Mouse (Mus musculus): ENCODE data around the gene Sorbs1. TPM values are rescaled to one million over a fixed set of nuclear protein-coding genes. Genes with fewer than 3 reads are reported as not detected.

Gene Sorbs1
- polyA plus RNA-seq, 1 experiment from 2014 or later: 46.5 TPM

DNA sequence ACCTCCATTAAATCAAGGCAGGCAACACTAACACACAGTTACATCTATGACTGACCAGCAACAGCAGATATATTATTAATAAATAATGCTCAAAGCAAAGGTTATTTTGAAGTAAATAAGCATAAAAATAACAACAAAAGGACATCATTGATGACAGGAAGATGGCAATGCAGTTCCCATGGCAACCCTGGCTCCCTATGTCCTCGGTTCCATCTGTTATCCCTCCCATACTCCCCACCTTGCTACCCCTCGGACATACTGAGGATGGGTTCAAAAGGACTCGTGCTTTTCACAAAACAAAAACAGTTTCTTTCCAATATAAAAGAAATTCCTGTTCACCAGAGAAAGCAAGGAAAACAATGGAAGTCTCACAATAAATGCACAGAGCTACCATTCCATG is 48.2 kb downstream of the Sorbs1 start:
- TF ChIP-seq CTCF (IDR thresholded peaks at IDR 0.05; ENCODE audit: low read depth): no peak
- Histone ChIP-seq H3K9me3 (replicated peaks; ENCODE audit: low read length) (no peaks in the 10 kb centered on the region), H3K9ac (ENCODE audit: low read depth, low read length) (no peak overlapping the region), H3K27ac (no peak overlapping the region), H3K4me2 (ENCODE audit: low read length) (no peak overlapping the region), H3K27me3 (ENCODE audit: insufficient read depth, low read length) (no peaks in the 10 kb centered on the region), H3K4me1 (replicated peaks; ENCODE audit: insufficient read depth, low read length) (peaks cover 4% of the 10 kb centered on the region; the same call in 1 of the 2 replicates), H3K36me3 (ENCODE audit: insufficient read depth, low read length) (no peaks in the 10 kb centered on the region), H3K4me3 (replicated peaks; ENCODE audit: low read depth, low read length) (no peak overlapping the region)
- WGBS: 55% methylated on average over 3 of the region's 3 CpGs
- DNase-seq (ENCODE audit: low spot score): no peak
- ATAC-seq (replicated peaks; ENCODE audit: low FRiP score, low read depth): no peak

GRCm38 (mm10) chr19:40464408-40464807 is 49.2 kb downstream of the Sorbs1 start:
- DNase-seq (ENCODE audit: low spot score): no peak
- no peaks in the 10 kb centered on the region for H3K9me3 ChIP-seq (replicated peaks; ENCODE audit: low read length)
- no peaks in the 10 kb centered on the region for H3K27me3 ChIP-seq (ENCODE audit: insufficient read depth, low read length)
- WGBS: 70% methylated on average over 9 of the region's 9 CpGs
- ATAC-seq (replicated peaks; ENCODE audit: low FRiP score, low read depth): no peak
- no peak overlapping the region for H3K27ac ChIP-seq
- H3K36me3 ChIP-seq (ENCODE audit: insufficient read depth, low read length): no peaks in the 10 kb centered on the region
- no peak overlapping the region for H3K4me3 ChIP-seq (replicated peaks; ENCODE audit: low read depth, low read length)
- H3K4me2 ChIP-seq (ENCODE audit: low read length): no peak overlapping the region
- H3K4me1 ChIP-seq (replicated peaks; ENCODE audit: insufficient read depth, low read length): peaks cover 4% of the 10 kb centered on the region; the same call in 1 of the 2 replicates
- H3K9ac ChIP-seq (ENCODE audit: low read depth, low read length): no peak overlapping the region
- no peak for TF ChIP-seq CTCF (IDR thresholded peaks at IDR 0.05; ENCODE audit: low read depth)

- no peak overlapping the region for H3K4me3 ChIP-seq (replicated peaks; ENCODE audit: low read depth, low read length)
- H3K27ac ChIP-seq: no peak overlapping the region
- no peak for ATAC-seq (replicated peaks; ENCODE audit: low FRiP score, low read depth)
- no peaks in the 10 kb centered on the region for H3K9me3 ChIP-seq (replicated peaks; ENCODE audit: low read length)
- no peaks in the 10 kb centered on the region for H3K27me3 ChIP-seq (ENCODE audit: insufficient read depth, low read length)
- 23% methylated on average over 6 of the region's 6 CpGs for WGBS
- no peak overlapping the region for H3K9ac ChIP-seq (ENCODE audit: low read depth, low read length)
- peaks cover 4% of the 10 kb centered on the region for H3K4me1 ChIP-seq (replicated peaks; ENCODE audit: insufficient read depth, low read length)
- H3K4me2 ChIP-seq (ENCODE audit: low read length): no peak overlapping the region
- peak; percentile 44 for DNase-seq (ENCODE audit: low spot score)
- no peak for TF ChIP-seq CTCF (IDR thresholded peaks at IDR 0.05; ENCODE audit: low read depth)
- H3K36me3 ChIP-seq (ENCODE audit: insufficient read depth, low read length): no peaks in the 10 kb centered on the region
These were observed 50.7 kb downstream of the Sorbs1 start for GRCm38 (mm10) chr19:40462892-40463291.

GRCm38 (mm10) chr19:40462481-40462880 is 51.1 kb downstream of the Sorbs1 start:
- Histone ChIP-seq H3K9ac (ENCODE audit: low read depth, low read length) (no peak overlapping the region), H3K4me3 (replicated peaks; ENCODE audit: low read depth, low read length) (no peak overlapping the region), H3K36me3 (ENCODE audit: insufficient read depth, low read length) (no peaks in the 10 kb centered on the region), H3K4me1 (replicated peaks; ENCODE audit: insufficient read depth, low read length) (peaks cover 4% of the 10 kb centered on the region), H3K27ac (no peak overlapping the region), H3K27me3 (ENCODE audit: insufficient read depth, low read length) (no peaks in the 10 kb centered on the region), H3K9me3 (replicated peaks; ENCODE audit: low read length) (no peaks in the 10 kb centered on the region), H3K4me2 (ENCODE audit: low read length) (no peak overlapping the region)
- no peak for TF ChIP-seq CTCF (IDR thresholded peaks at IDR 0.05; ENCODE audit: low read depth)
- no peak for DNase-seq (ENCODE audit: low spot score)
- 69% methylated on average over 2 of the region's 2 CpGs for WGBS
- ATAC-seq (replicated peaks; ENCODE audit: low FRiP score, low read depth): no peak

DNA sequence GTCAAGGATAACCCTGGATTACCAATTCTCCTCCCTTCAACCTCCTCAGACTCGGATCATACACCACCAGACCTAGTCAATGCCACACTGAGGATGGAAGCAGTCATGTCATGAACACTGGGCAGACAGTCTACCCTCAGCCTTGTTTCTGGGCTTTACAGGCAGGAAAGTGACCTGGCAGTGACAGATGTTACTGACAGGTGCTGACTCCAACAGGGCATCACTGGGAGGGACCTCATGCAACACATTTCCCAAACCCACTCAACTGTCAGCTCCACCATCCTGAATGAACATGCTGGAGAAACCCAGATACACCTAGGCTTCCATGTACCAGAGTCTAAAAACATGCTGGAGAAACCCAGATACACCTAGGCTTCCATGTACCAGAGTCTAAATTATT is 51.9 kb downstream of the Sorbs1 start:
- H3K4me3 ChIP-seq (replicated peaks; ENCODE audit: low read depth, low read length): no peak overlapping the region
- no peaks in the 10 kb centered on the region for H3K36me3 ChIP-seq (ENCODE audit: insufficient read depth, low read length)
- no peak overlapping the region for H3K4me2 ChIP-seq (ENCODE audit: low read length)
- no peaks in the 10 kb centered on the region for H3K27me3 ChIP-seq (ENCODE audit: insufficient read depth, low read length)
- WGBS: 68% methylated on average over 1 of the region's 1 CpGs
- no peaks in the 10 kb centered on the region for H3K9me3 ChIP-seq (replicated peaks; ENCODE audit: low read length)
- DNase-seq (ENCODE audit: low spot score) (no peak), ATAC-seq (replicated peaks; ENCODE audit: low FRiP score, low read depth) (no peak)
- peaks cover 4% of the 10 kb centered on the region for H3K4me1 ChIP-seq (replicated peaks; ENCODE audit: insufficient read depth, low read length)
- no peak for TF ChIP-seq CTCF (IDR thresholded peaks at IDR 0.05; ENCODE audit: low read depth)
- H3K27ac ChIP-seq: no peak overlapping the region
- H3K9ac ChIP-seq (ENCODE audit: low read depth, low read length): no peak overlapping the region

GRCm38 (mm10) chr19:40460854-40461490 is 52.6 kb downstream of the Sorbs1 start:
- ATAC-seq (replicated peaks; ENCODE audit: low FRiP score, low read depth): no peak
- DNase-seq (ENCODE audit: low spot score): no peak
- WGBS: 71% methylated on average over 9 of the region's 9 CpGs
- Histone ChIP-seq H3K27me3 (ENCODE audit: insufficient read depth, low read length) (no peaks in the 10 kb centered on the region), H3K4me3 (replicated peaks; ENCODE audit: low read depth, low read length) (no peak overlapping the region), H3K4me1 (replicated peaks; ENCODE audit: insufficient read depth, low read length) (peaks cover 4% of the 10 kb centered on the region), H3K27ac (no peak overlapping the region), H3K9ac (ENCODE audit: low read depth, low read length) (no peak overlapping the region), H3K4me2 (ENCODE audit: low read length) (no peak overlapping the region), H3K36me3 (ENCODE audit: insufficient read depth, low read length) (no peaks in the 10 kb centered on the region), H3K9me3 (replicated peaks; ENCODE audit: low read length) (no peaks in the 10 kb centered on the region)
- no peak for TF ChIP-seq CTCF (IDR thresholded peaks at IDR 0.05; ENCODE audit: low read depth)

DNA sequence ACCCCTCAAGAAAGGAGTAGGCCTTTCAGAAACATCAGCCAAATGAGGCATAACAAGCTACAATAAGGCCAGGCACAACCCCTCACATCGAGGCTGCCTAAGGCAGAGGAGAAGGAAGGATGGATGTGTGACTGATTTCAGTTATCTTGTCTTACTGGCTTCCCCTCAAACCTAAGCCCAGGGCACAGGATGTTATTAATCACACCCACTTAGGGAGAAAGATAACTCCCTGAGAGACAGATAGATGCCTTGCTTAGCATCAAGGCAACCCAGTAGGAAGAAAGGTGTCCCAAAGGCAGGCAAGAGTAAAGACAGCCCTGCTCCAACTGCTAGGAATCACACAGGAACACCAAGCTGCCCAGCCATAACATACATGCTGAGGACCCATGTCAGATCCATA is 54.2 kb downstream of the Sorbs1 start:
- WGBS: 18% methylated on average over 1 of the region's 1 CpGs
- Histone ChIP-seq H3K27ac (no peak overlapping the region), H3K36me3 (ENCODE audit: insufficient read depth, low read length) (no peaks in the 10 kb centered on the region), H3K4me1 (replicated peaks; ENCODE audit: insufficient read depth, low read length) (no peaks in the 10 kb centered on the region; the same call in 1 of the 2 replicates), H3K4me2 (ENCODE audit: low read length) (no peak overlapping the region), H3K4me3 (replicated peaks; ENCODE audit: low read depth, low read length) (no peak overlapping the region), H3K9me3 (replicated peaks; ENCODE audit: low read length) (no peaks in the 10 kb centered on the region), H3K9ac (ENCODE audit: low read depth, low read length) (no peak overlapping the region), H3K27me3 (ENCODE audit: insufficient read depth, low read length) (no peaks in the 10 kb centered on the region)
- no peak for TF ChIP-seq CTCF (IDR thresholded peaks at IDR 0.05; ENCODE audit: low read depth)
- DNase-seq (ENCODE audit: low spot score) (no peak), ATAC-seq (replicated peaks; ENCODE audit: low FRiP score, low read depth) (no peak)
